Mouse (Mus musculus) left cerebral cortex, adult 18-20 months (tissue): ENCODE measurements around the gene Smim5. TPM values are rescaled to one million over a fixed set of nuclear protein-coding genes. Genes with fewer than 3 reads are reported as not detected.
"Not testable (repeated sequence)": the region's sequence is repeated elsewhere in the genome, so short reads cannot be mapped to it uniquely, and the experiment has no call there.

ENCODE experiments used
- DNase-seq, 2 experiments: peaks; one replicate each; pipeline ENCODE4 v3.0.0; 2021 to 2022; ENCODE audit warnings: low spot score in 2 of 2, mixed read lengths in 1 of 2
- long read RNA-seq, 2 experiments: library from polyadenylated mRNA; stranded (forward); transcript quantifications; one replicate each; pipeline ENCODE4 v2.0.0; 2021
- total RNA-seq, 2 experiments: library from RNA; stranded (reverse); gene quantifications; 2 replicates each; pipeline ENCODE4 v1.2.3; 2021

Smim5 gene
- under 1 TPM in 1 of 2 experiments, not detected in 1; 0.54 TPM for total RNA-seq
- long read RNA-seq, experiment 1, partial matches to known transcripts, result 0 of 1 reads
- long read RNA-seq, experiment 1, other reads (novel, unspliced or antisense), result 0 of 1 reads
- long read RNA-seq, experiment 2, result 0 reads

GRCm38 (mm10) chr11:115899486-115900266 is at the start of gene Smim5:
Smim5 (plus strand) TSS chr11:115899966.
- no peak for DNase-seq

DNA sequence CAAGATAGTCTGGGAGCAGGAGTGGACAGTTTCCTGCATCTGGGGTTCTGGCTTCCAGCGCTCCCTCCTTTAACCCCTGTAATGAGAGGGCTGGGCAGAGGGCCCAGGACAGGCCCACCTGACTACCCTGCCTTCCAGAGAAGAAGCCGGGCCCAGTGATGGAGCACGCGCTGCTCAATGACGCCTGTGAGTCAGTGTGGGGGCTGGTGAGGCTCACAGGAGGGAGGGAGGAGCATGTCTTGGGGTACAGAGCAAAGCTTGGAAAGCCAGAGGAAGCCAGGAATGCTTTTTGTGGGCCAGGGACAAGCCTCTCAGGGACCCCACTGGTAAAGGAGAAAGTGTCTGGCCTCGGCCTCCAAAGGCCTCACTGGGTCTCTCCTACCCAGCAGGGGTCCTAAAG is 45.1 kb upstream of the Smim5 start:
- peak; percentile 19 to 30 for DNase-seq

- not testable (repeated sequence) for DNase-seq
Observed at GRCm38 (mm10) chr11:115857146-115857545, 42.6 kb upstream of the Smim5 start.

GRCm38 (mm10) chr11:115857936-115858335 is 41.8 kb upstream of the Smim5 start:
- no peak for DNase-seq

DNA sequence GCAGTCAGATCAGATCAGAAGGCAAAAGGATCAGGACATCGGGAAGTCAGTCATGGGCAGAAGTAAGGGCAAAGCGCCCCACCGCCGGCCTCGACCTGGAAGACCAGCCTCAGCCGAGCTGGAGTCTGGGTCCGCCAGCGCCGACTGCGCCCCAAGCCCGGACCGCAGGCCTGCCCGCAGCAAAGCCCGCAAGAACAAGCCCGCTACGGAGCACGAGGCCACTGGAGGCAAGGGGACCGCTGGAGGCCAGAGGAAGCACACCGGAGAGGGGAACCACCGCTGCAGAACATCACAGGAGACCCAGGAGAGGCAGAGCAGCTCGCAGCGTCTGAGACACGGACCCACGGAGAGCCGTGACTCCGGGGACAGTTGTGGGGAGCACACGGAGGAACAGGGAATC is 41.4 kb upstream of the Smim5 start, which contains the start of gene Myo15b:
TSS of gene Myo15b (plus strand) at position 53 of the 400 bp plus-strand sequence.
- no peak for DNase-seq

DNA sequence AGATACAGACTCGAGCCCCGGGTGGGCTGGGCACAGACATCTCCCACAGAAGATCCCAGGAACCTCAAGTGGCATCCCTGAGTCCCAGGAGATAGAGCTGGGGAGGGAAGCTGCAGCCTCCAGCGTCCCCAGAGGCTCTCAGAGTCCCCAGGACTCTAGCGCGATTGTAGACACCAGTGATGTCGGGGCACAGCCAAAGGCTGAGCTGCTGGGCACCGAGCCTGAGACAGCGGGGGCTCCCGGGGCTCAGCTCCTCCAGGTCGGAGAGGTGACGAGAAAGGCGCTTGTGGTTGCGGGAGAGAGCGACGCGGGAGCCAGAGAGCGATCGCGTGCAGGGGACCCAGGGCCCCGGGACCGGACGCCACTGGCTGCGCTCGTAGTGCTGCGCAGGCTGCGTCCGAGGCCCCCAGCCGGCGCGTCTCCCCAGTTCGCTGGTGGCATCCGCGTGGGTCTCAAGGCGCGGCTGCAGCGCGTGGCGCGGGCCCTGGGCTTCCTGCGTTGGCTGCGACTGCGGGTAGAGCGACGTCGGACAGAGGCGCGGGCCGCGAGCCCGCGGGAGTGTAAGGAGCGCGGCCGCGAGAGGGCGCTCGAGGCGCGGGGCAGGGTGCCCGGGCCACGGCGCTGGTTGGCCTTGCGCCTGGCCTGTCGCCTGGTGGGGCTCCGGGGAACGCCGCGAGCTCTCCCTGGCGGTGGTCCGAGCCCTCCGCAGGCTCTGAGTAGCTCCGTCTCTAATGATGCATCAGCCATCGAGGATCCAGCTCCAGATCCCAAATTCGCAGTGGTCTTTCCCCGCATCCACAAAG is 40.4 kb upstream of the Smim5 start:
- peak; percentile 59 to 63 for DNase-seq

- DNase-seq, result no peak
Observed at GRCm38 (mm10) chr11:115863895-115864294, 35.9 kb upstream of the Smim5 start.

- no peak for DNase-seq
Observed at GRCm38 (mm10) chr11:115869393-115869792, 30.4 kb upstream of the Smim5 start.

DNA sequence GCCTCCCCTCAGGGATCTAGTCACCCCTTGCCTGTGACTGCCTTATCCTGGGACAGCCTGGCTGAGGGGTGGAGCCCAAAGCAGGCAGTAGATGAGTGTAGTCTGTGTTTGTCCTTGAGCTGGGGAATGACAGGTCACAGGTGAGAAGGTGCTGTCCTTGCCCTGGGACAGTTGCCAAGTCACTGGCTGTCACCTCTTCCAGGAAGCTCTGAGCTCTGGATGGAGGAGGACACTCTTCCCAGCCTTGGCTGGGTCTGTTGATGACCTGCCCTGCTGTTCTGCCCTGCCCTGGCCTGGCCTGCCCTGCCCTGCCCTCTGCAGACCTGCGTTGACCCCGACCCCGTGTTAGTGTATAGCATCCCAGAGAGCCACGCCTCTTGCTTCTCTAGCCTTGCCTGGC is 27.3 kb upstream of the Smim5 start:
- no peak for DNase-seq

DNA sequence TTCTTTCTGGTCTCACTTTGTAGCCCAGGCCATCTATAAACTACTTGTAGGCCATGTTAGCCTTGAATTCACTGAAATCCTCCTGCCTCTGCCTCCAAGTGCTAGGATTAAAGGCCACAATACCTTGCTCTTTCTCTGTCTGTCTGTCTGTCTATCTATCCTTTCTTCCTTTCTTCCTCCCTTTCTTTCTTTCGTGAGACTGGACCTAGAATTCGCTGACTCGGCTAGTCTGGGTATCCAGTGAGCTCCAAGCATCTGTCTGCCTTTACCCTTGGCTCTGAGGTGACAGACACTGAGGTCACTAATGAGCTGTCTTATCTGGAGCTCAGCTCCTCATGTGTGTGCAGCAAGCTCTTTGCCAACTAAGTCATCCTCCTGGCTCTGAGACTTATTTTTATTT is 23.8 kb upstream of the Smim5 start:
- DNase-seq, result no peak

DNA sequence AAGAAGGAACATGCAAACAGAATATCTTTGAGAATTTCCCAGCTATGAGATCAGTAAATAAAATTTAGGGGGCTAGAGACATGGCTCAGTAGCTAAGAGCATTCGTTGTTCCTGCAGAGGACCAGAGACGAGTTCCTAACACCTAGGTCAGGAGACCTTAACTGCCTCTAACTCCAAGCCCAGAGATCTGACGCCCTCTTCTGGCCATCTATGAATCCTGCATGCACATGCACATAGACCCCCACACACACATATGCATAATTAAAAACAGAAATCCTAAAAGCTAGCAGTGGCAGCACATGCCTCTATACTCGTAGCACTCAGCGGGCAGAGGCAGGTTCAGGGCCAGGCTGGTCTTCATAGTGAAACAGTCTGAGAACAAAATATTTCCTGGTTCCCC is 23.3 kb upstream of the Smim5 start:
- DNase-seq, result no peak

DNA sequence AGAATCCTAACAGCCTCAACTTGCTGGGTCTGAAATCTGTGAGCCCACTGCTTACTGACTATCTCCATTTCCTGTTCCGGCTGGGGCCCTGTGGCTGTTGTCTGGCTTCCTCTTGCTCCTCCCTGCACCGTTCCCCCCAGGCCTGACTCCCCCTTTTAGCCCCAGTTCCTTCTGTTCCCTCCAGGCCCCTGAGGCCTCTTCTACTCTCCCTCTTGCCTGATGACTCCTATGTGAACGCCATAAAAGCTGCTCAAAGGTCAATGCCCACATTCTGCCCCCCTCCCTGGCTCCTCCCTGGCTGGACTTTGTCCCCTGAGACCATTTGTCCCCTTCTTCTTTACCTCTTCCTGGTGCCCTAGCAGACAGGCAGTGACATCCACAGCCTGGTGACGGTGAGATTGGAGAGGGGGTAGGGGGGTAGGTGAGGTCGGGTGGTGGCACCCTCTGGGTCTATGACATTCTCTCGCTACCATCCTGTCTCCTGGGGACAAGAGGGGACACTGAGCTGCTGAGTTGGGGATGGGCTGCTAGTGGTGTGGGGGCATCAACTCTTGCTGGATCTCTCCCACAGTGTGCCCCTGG is 22.5 kb upstream of the Smim5 start:
- no peak for DNase-seq

GRCm38 (mm10) chr11:115878071-115878470 is 21.7 kb upstream of the Smim5 start:
- DNase-seq, result no peak

- DNase-seq, result no peak
Observed at GRCm38 (mm10) chr11:115881002-115881401, 18.8 kb upstream of the Smim5 start.

DNA sequence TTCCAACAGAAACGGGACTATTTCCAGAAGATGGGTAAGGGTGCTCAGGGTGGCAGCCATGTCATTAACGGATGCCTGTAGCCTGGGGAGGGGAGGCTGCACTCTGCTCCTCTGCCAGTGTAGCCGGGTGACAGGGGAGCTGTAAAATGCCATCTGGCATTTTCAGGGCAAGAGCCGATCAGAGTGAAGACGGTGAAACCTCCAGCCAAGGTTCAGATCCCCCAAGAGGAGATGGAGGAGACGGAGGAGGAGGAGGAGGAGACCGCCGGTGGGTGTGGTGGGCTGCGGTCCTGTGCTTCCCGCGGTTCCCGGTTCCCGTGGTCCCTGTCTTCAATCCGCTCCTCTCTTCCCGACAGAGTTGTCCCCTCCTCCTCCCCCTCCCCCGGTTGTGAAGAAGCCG is 16.5 kb upstream of the Smim5 start:
- DNase-seq, result no peak

- no peak for DNase-seq
Observed at GRCm38 (mm10) chr11:115884361-115884760, 15.4 kb upstream of the Smim5 start.

- no peak for DNase-seq
Observed at GRCm38 (mm10) chr11:115885281-115885680, 14.5 kb upstream of the Smim5 start.

- no peak for DNase-seq
Observed at GRCm38 (mm10) chr11:115886446-115886845, 13.3 kb upstream of the Smim5 start.

DNA sequence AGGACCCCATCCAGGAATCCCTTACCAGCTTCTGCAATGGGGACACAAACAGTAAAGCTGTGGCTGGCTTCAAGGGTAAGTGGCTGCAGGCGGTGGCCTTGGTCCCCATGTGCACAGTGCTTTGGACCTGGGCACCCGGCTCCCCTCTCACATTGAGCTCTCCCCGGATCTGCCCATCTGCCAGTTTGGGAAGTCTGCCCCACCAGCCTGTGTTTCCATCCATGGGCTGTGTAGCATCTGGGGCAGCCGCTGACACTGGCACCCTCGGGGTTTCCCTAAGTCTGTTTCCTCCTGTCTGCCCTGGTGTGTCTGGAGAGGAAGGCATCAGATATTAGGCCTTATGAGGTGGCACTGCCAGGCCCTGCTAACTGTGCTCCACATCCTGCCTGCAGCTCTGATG is 11.7 kb upstream of the Smim5 start:
- no peak for DNase-seq

GRCm38 (mm10) chr11:115889159-115889558 is 10.6 kb upstream of the Smim5 start:
- DNase-seq, result no peak

DNA sequence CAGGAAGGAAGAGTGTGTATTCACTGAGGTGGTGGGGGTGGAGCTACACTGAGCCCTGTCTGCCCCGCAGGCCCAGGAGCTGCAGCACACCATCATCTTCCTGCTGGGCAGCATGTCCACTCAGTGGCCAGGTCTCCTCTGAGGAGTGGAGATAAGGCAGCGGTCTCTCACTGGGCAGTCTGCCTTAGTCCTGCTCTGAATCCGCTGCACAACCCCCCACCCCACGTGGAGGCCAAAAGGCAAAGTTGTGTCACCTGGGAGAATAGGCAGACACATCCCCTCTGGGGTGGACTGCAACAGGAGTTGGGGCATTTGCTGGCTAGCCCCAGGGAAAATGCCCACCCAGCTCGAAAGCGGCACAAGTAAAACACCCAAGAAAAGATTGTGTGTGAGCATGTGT is 7.6 kb upstream of the Smim5 start:
- DNase-seq, result no peak

DNA sequence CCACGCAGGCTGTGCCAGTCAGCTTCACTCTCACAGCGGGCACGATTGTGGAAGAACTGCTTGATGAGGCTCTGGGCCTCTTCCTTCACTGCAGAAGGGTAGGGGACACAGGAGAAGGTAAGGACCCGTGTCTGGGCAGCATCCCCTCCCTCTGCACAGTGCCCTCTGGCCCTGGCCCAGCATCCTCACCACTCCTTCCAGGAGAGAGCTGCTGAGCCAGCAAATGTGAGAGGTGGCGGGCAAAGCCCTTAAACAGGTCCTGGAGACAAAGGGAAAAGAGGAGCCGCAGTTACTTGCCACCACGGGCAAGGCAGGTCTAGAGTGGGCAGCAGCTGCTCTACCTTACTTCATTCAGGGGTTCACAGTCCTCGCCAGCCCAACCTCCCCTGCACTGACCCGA is 6.7 kb upstream of the Smim5 start:
- no peak for DNase-seq
